Mouse (Mus musculus): Measurements from ENCODE around the gene Psmd14.

Gene Psmd14

DNA sequence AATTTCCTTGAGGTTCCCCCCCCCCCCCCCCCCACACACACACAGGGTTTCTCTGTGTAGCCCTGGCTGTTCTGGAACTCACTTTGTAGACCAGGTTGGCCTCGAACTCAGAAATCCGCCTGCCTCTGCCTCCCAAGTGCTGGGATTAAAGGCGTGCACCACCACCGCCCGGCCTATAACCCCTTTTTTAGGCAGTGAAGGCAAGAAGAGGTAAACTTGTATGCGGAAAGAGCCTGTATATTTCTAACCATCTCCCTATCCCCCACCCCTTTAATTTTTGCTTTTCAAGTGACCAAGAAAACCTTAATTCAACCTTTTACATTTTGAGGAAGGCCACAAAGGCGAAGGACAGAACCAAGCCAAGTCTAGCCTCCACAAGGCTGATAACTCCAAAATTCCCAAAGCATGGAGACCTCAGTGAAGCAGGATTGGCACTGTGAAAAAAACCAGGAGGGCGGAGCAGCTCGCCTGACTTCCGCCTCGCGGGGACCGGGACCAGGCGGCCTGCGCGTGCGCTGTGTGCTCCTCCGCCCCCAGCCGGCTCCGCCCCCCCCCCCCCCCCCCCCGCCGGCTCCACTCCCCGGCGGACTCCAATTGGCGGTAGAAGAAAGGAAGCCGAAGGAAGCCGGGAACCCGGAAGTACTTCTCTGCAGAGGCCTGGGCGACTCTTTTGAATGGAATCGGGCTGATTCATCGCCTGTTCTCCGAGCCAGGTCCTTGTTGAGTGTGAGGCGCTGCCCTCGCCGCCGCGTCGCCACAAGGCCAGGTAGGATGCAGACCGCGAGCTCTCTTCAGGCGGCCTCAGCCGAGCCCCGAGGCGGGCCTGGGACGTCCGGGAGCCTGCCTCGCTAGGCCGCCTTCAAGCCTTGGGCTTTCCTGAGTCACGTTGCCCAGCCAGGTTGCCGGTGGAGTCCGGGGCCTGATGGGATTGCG, at the start of gene Psmd14:
TSS of gene Psmd14 (plus strand) at position 587 of the 933 bp plus-strand sequence.
- DNase-seq (ENCODE audit: low spot score) = peak; percentile 86

DNA sequence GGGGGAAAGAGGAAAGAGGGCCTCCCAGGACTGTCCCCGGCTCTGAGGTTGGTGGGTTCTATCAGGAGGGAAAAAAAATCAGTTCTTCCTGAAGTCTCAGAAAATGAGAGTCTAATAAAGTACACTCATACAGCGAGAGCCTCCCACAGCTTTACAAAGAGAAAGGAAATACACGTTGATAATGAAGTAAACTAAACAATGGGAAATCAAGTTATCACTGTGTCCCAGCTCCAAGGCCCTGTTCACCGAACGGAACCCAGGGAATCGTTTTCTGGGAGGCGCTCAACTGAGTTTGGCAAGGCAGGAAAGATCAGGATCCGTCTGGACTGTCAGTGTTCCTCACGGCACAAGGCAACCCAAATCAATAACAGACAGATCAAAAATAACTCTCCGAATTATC, 48.7 kb upstream of the Psmd14 start:
- no peak for DNase-seq (ENCODE audit: low spot score)

- no peak for DNase-seq (ENCODE audit: low spot score)
Measured at GRCm38 (mm10) chr2:61663573-61664241, 47.8 kb upstream of the Psmd14 start.

DNA sequence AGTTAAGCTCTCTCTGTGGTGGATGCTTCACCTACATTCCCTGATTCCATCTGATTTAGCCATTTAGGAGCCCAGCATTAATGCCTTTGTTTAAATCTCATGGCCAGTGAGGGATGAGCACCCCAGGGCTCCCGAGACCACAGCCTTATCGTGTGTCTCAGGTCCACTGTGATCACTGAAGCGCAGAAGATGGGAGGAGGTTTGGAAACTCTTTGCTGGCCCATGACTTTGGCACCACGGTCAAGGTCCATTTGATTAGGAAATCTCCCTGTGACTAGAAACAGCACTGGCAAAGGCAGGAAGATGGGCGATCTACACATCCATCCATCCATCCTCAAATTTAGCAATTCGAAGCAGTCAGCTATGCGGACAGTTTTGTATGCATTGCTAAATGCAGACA, 44.1 kb upstream of the Psmd14 start:
- DNase-seq (ENCODE audit: low spot score) = no peak

- DNase-seq (ENCODE audit: low spot score) = peak; percentile 68
Measured at GRCm38 (mm10) chr2:61668260-61668659, 43.2 kb upstream of the Psmd14 start.

- no peak for DNase-seq (ENCODE audit: low spot score)
Measured at GRCm38 (mm10) chr2:61674555-61674954, 36.9 kb upstream of the Psmd14 start.

DNA sequence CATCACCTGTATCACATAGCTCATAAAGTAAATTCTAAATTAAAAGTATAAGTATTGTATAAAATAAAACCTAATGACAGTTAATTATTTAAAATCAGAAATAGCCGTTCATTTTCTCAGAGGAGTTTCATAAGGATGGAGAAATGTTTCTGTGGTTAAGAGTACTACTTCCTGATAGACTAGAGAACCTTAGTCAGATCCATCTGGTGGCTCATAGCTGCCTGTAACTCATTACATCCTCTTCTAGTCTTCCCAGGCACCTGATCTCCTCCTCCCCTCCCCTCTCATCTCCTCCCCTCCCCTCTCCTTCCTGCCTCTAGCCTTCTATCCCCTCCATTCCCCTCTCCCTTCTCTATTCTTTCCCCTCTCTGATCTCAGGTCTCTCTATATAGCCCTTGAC, 29.9 kb upstream of the Psmd14 start:
- no peak for DNase-seq (ENCODE audit: low spot score)

DNA sequence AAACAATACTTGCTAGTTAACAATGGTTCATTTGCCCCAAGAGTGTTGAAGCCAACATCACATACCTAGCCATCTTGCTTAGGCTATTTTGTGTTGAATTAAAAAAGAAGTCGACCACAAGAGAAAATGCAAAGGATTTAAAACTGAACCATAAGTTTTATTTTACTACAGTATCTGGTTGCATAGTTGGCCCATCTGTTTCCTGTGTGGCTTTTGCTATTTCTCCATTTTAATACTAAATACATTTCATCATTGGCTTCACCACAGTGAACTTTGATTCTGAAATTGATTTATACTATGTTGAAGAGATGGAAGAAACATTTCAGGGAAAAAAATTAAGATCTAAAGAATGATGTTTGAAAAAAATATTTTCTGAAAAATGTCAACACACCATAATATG, 25.0 kb upstream of the Psmd14 start:
- no peak for DNase-seq (ENCODE audit: low spot score)

DNA sequence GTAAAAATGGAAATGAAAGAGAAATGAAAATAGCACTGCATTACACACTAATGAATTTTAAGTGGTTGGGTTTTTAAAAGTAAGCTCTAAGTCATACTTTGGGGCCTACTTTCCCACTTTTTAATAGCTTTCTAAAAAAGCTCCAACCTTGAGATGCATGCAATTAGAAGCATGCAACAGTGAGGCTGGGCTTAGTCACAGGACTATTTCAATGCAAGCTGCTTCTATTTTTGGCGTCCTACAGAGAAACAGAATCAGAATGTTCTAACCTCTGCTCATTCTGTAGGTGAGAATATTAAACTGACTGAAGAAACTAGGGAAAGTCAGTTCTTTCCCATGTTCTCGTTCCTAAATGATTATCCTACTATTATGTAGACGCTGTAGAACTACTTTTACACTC, 22.4 kb upstream of the Psmd14 start:
- no peak for DNase-seq (ENCODE audit: low spot score)

- DNase-seq (ENCODE audit: low spot score) = no peak
Measured at GRCm38 (mm10) chr2:61709570-61709969, 1.9 kb upstream of the Psmd14 start.

DNA sequence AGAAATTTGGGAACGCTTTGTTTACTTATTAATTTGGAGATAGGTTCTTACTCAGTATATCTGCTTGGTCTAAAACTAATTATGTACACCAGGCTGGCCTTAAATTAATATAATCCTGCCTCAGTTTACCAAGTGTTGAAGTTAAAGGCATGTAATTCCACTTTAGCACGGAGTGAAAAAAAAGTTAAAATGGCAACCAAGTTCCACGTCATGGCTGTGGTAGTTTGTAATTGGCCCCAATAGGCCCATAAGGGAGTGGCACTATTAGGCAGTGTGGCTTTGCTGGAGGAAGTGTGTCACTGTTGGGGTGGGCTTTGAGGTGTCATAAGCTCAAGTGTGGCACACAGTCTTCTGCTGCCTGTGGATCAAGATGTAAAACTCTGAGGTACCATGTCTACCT, 1.0 kb downstream of the Psmd14 start:
- DNase-seq (ENCODE audit: low spot score) = no peak

- no peak for DNase-seq (ENCODE audit: low spot score)
Measured at GRCm38 (mm10) chr2:61722401-61722982, 11.0 kb downstream of the Psmd14 start.

DNA sequence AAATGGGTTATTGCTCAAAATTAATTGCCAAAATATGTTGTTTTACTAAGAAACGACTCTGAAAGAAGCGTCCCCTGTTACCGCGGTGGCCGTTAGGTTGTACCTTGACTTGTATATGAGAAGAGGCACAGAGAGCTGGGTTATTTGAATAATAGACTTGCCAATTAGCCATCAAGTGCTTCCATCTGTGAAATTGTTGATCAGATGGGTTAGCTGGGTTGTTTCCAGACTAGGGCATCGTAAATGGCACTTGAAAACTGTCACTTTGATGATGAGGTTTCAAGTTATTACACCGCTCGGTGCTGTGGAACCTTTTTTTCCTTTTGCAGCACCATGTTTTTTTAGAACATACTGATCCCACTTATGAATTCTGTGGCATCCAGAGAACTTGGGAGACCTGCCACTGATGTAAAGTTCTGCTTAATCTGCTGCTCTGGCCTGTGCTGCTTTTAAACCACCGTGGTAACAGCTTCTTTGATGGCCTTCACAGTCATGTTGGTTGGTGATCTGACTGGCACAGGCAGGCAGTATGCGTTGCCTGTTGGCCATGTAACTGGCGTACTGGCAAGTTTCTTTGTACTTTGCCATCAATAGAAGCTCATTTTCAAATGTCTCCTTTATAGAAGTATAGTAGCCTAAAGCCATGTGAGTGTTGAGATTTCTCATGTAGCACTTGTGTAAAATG, 21.4 kb downstream of the Psmd14 start:
- DNase-seq (ENCODE audit: low spot score) = peak; percentile 25

DNA sequence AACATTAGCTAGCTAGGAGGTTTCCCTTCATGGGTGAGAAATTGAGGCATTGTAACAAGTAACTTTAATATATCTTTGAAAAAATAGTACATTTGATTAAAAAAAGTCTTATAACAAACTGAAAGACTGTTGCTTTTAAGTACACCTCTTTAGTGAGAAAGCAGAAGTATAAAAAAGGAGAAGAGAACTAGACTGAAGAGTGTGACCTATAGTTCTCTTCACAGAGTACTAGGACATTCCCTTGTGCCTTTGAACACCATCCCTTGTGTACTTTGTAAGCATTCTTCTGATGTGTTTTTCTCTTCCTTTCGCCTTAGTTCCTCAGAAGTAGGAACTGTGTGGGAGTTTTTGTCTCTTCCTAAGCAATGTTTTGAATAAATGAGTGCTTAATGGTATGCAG, 22.7 kb downstream of the Psmd14 start:
- no peak for DNase-seq (ENCODE audit: low spot score)

GRCm38 (mm10) chr2:61746051-61746450, 34.6 kb downstream of the Psmd14 start:
- no peak for DNase-seq (ENCODE audit: low spot score)

DNA sequence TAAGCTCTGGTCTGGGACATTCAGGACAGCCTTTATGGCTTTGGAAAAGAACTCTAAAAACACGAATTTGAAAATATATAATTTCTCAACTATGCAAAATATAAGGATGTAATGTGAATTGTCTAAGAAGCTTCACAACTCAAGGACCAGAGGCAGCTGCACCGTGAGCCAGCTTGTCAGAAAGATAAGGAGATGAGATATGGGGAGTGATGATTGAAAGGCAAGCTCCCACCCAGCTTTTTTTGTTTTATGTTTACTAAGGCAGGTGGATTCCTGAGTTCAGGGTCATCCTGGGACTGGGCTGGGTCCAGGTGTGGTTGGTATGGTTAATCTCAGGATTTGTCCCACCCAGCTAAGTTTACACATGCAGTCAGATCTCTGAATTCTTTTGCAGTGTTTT, 35.1 kb downstream of the Psmd14 start:
- DNase-seq (ENCODE audit: low spot score) = no peak

GRCm38 (mm10) chr2:61747411-61747810, 35.9 kb downstream of the Psmd14 start:
- no peak for DNase-seq (ENCODE audit: low spot score)

- DNase-seq (ENCODE audit: low spot score) = no peak
Measured at GRCm38 (mm10) chr2:61750702-61751101, 39.2 kb downstream of the Psmd14 start.

- no peak for DNase-seq (ENCODE audit: low spot score)
Measured at GRCm38 (mm10) chr2:61751286-61751685, 39.8 kb downstream of the Psmd14 start.

- DNase-seq (ENCODE audit: low spot score) = no peak
Measured at GRCm38 (mm10) chr2:61752362-61752761, 40.9 kb downstream of the Psmd14 start.

- no peak for DNase-seq (ENCODE audit: low spot score)
Measured at GRCm38 (mm10) chr2:61754989-61755388, 43.5 kb downstream of the Psmd14 start.

GRCm38 (mm10) chr2:61759234-61759855, 47.9 kb downstream of the Psmd14 start:
- DNase-seq (ENCODE audit: low spot score) = no peak

Measured in layer of hippocampus, adult 11-12 months (tissue).